Mouse (Mus musculus) heart, adult 8-10 months (tissue): ENCODE measurements around the gene Rtn4r. TPM values are rescaled to one million over a fixed set of nuclear protein-coding genes. Genes with fewer than 3 reads are reported as not detected.

ENCODE experiments used
- DNase-seq: peaks from one replicate; pipeline ENCODE4 v3.0.0; 2022; ENCODE audit warnings: low spot score
- total RNA-seq, 4 experiments: library from RNA; stranded (reverse); gene quantifications; 2 replicates each; pipeline ENCODE4 v1.2.4; 2022

The Rtn4r gene
- 1 to 10 TPM; 2.8 to 4.7 (median 3.8) TPM for total RNA-seq

- DNase-seq: no peak
Measured at GRCm38 (mm10) chr16:18127241-18127861, at the start of gene Rtn4r. TSS of gene Rtn4r (plus strand) at chr16:18127642.

GRCm38 (mm10) chr16:18078314-18079015 is 49.0 kb upstream of the Rtn4r start:
- peak; percentile 39 for DNase-seq

GRCm38 (mm10) chr16:18079300-18079699 is 48.1 kb upstream of the Rtn4r start:
- DNase-seq: no peak

DNA sequence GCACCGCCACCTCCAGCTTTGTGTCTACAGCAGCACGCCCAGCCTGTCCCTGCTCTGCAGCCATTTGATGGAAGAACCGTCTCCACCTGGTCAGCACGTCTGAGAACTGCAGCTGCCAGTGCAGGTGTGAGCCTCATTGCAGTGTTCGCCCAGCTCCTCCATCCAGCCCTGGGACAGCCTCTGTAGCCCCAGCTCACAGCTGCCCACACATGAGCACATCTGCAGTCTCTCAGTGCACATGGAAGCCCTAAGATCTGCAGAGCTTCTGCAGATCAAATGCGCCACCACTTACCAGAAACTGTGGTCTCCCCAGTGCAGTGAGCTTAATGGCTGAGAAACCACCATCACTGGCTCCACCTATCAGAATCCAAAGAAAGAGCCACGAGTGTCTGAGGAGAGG is 47.3 kb upstream of the Rtn4r start:
- no peak for DNase-seq

GRCm38 (mm10) chr16:18081149-18081827 is 46.2 kb upstream of the Rtn4r start:
- no peak for DNase-seq

DNA sequence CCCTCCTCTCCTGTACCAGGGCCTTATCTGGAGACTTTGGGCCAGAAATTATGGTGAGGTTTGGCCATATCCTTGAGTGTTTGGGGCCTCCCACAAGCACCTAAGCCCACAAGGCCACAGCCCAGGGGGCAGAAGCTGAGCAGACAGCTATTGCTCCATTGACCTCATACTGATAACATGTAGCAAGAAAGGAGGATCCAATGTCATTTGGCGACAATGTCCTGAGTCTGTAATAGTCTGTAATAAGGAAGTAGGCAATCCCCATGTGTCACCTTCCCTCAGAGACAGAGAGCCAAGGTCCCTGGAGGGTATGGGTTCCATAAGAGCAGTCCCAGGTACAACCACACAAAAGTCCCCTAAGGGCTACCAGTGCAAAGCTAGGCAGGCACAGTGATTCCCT is 45.2 kb upstream of the Rtn4r start:
- no peak for DNase-seq

GRCm38 (mm10) chr16:18083231-18083951 is 44.1 kb upstream of the Rtn4r start:
- DNase-seq: peak; percentile 63

GRCm38 (mm10) chr16:18084262-18084661 is 43.2 kb upstream of the Rtn4r start:
- DNase-seq: no peak

DNA sequence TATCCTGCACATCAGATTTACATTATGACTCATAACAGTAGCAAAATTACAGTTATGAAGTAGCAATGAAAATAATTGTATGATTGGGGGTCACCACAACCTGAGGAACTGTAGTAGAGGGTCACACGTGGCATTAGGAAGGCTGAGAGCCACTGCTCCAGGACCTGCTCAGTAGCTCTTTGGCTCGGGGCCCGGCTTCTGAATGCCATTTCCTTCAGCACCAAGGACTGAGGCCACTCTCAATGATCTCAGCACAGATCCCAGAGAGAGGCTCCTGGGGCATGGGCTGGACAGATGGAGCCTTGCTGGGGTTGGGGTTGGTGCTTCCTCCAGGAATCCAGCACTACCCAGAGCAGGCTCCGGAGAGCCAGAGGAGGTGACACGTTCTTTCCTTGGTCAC is 40.3 kb upstream of the Rtn4r start:
- no peak for DNase-seq

DNA sequence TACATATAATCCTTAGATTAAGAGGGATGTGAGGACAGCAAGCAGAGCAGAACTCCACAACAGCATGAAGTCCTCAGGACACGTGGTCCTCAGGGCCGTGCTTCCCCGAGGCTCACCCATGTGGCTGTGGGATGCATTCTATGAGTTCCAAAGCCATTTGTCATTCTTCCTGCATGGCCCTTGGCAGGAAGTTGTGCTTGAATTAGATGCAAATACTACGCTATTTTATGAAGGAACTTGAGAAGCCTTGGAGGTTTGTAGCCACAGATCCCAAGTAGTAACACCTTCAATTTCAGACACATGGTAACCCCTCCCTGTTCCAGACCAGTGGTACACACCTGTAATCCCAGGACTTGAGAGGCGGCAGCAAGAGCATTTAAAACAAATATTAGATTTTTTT is 31.1 kb upstream of the Rtn4r start:
- DNase-seq: no peak

GRCm38 (mm10) chr16:18102816-18103215 is 24.6 kb upstream of the Rtn4r start:
- DNase-seq: no peak

DNA sequence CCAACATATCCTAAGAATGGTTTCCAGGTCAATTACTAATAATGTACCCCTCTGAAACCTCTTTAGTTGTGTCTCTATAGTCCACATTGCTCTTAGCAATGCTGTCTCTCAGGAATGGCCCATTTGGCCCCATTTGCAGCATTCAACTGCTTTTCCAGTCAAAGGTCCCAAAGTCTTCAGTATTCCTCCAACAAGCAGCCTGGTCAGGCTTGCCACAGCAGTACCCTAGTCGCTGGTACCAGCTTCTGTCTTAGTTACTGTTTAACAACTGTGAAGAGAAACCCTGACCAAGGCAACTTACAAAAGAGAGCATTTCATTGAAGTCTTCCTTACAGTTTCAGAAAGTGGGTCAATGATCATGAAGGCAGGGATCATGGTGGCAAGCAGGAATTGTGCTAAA is 24.1 kb upstream of the Rtn4r start:
- no peak for DNase-seq

- no peak for DNase-seq
Measured at GRCm38 (mm10) chr16:18103808-18104207, 23.6 kb upstream of the Rtn4r start.

DNA sequence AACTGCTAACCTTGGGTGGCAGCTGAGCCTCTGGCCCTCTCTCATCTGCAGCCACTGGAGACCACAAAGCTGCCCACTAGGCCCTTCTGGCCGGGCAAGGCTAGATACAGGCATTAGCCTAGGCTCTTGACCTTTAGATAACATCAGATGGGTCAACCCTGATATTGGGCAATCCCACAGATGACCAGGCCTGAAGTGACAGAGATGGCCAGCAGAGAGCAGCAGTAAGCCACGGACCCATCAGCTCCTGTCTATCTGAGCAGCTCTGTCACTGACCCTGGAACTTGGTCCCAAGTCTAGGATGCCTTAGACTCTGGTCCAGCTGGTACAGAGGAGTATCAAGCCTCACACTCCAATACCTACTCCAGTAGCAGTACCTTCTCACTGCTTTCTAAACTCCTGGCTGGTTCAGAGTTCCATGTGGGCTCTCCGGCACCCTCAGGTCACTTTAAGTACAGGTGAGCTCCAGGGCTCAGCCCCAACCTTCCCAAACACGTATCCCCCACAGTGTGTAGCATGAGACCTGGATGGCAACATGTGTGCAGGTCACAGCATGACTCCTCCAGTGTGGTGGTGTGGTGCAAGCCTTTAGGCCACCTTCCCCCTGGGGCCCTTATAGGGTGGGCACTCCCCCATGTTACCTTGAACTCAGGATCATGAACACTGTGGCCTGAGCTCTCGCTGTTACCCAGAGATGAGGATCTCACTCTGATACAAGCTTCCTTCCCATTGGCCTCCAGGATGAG is 19.0 kb upstream of the Rtn4r start:
- peak; percentile 50 for DNase-seq

DNA sequence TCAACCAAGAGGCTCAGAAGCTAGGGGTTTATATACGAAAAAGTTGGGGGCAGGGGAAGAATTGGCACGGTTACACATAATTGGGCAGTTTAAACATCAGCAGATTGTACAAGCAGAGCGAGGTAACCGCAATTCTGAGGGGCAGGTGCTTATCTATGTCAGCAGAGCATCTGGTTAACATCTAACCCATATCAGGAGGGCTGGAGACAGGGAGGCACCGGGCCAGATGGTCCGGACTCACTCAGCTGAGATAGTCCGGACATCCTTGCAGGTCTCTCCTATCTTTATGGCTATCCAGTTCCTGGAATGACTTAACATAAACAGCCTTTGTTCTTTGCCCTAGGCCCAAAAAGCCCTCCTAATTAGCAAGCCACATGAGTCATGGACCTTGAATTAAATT is 16.4 kb upstream of the Rtn4r start:
- no peak for DNase-seq

- DNase-seq: no peak
Measured at GRCm38 (mm10) chr16:18116467-18116866, 11.0 kb upstream of the Rtn4r start.

GRCm38 (mm10) chr16:18118285-18118684 is 9.2 kb upstream of the Rtn4r start:
- no peak for DNase-seq

DNA sequence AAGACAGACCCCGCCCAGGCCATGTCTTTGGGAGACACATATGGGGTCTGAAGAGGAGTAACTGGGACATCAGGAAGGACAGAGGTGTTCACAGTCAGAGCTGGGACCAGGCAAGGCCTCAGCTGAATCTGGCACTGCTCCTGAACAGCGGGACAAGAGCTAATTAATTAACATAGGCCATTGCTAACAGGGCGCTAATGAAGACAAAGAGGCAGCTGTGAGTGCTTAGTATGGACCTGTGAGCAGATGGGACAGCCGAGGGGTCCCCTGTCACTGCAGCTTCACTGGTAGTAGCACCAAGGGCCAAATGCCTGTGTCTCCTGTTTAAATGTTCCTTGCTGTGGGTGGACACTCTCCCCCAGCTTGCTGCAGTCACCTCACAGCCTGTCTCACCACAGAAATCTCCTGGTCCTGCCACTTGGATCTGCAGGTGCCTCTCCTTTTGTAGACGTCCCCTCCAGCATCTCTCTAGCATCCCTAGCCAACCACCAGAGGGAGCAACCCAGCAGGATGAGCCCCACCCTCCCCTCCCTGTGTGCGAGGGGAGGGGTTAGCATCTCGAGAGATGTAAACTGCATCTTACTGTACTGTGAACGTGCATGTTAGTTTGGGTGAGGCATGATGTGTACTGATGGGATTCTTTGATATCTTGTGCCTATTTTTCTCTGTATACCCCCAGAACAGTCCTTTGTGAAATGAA is 8.3 kb upstream of the Rtn4r start:
- no peak for DNase-seq

DNA sequence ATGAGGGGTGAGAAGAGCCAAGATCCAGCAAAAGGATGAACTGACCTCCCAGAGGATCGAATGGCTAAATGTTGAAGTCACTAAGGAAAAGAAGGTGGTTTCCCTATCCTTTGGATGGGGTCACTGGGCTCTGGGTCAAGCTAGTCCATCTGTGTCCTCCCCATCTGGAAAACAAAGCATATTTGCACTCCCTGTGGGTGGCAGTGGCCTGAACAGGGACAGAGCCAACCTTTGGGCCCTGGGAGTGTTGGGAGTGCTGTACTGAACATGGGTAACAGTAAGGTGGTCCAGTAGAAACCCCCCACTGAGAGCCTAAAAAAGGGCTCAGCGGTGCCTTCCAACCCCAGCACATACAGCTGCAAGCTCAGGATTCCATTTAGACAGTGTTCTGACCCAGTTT is 4.7 kb upstream of the Rtn4r start:
- no peak for DNase-seq

DNA sequence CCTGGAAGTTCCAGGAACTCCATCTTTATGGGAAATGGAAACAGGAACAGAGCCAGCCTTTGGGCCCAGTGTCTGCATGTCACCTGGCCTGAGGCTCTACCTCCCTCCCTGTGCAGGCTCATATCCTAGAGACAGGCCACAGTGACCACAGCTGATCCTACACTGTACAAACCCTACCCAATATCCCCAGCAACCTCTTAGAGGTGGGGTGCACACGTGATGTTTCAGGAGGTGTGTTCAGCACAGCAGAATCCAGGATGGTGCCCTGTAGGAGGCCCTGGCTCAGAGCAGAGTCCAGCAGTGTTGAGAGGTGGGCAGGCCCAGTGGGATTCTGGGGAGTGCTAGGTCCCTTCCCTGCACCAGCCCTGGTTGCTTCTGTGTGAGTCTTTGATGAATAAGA is 4.0 kb upstream of the Rtn4r start:
- DNase-seq: no peak

GRCm38 (mm10) chr16:18124040-18124439 is 3.4 kb upstream of the Rtn4r start:
- no peak for DNase-seq
